Mouse (Mus musculus) megakaryocyte-erythroid progenitor cell, adult 5-6 weeks (primary cell): ENCODE data around the gene Phf14. TPM values are rescaled to one million over a fixed set of nuclear protein-coding genes. Genes with fewer than 3 reads are reported as not detected.
A peak's percentile ranks its signal among the peaks of the same experiment; 100 is the strongest.
"Not testable (repeated sequence)": the region's sequence is repeated elsewhere in the genome, so short reads cannot be mapped to it uniquely, and the experiment has no call there.

ENCODE experiments used
- ATAC-seq: replicated peaks from 2 replicates; pipeline ENCODE4 v1.8.0; 2016; ENCODE audit warnings: mild to moderate bottlenecking, inconsistent platforms; ENCODE audit not compliant: severe bottlenecking, poor library complexity, low FRiP score, low TSS enrichment
- total RNA-seq, 2 experiments: library from RNA; stranded (forward) in 1 of 2; stranded (reverse) in 1 of 2; fragments of 200-1000, 215-1000 nt in 1 of 2; fragments of >200 nt in 1 of 2; fragmentation: Nextera tagmentation in 1 of 2; gene quantifications; 2 replicates each; pipeline ENCODE4 v1.2.3; 2014 to 2017

Phf14 gene
- total RNA-seq, 2 experiments from 2014 or later: 96.0 to 115 TPM

DNA sequence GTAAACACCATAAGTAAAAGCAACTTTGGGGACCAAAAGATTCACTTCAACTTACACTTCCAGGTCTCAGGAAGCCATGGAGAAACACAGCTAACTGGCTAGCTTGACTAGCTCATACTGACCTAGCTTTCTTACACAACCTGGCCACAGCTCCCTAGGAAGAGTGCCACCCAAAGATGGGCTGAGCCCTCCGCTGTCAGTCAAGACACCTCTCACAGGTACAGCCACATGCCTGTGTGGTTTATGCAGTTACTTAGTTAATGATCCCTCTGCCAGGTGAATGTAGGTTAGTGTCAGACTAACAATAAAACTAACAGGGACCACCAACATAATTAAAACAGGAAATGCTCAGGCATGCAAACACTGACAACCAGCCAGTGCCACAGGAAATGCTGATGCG lies 174.1 kb downstream of the Phf14 start:
- ATAC-seq: no peak

DNA sequence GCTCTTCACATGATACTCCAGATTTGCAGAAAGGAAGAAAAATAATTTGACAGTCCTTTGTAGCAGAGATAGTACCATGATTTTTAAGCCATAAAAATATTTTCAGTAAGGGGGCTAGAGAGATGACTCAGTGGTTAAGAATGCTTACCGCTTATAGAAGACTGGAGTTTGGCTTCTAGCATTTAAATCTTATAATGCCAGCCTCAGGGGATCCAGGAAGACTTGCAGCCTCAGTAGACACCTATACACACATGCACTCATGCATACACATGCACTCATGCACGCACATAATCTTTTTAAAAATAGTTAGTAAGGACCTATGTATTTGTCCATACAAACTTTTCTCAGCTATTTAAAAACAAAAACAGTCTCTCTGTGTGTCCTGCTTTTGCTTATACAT lies 174.5 kb downstream of the Phf14 start:
- no peak for ATAC-seq

DNA sequence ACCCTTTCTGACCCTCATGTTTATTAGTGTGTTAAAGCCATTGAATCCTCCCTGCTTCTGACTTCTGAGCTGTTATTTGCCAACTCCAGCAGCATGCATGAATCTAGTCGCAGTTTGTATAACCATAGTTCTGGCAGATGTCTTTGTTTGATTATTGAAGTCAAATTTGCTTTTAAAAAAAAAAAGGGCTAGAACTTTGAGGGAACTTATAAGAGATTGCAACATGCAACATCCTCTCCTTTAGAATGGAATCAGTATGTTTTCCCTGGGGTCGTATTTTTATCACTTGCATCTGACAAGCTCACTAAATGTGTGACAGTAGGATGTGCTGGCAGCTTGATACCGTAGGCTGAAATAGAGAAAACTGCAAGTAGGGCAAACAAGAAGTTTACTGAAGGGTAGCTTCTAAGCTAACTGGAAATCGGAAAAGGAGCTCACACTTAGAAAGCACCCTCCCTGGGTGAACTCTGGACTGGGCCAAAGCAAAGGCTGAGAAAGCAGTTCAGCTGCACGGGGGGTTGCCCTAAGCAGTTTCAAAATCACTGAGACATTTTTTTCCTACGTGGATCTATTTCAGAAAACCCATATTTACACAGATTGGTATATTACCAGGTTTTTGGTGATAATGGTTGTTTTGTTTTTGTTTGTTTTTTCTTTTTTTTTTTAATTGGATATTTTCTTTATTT lies 175.1 kb downstream of the Phf14 start:
- no peak for ATAC-seq

DNA sequence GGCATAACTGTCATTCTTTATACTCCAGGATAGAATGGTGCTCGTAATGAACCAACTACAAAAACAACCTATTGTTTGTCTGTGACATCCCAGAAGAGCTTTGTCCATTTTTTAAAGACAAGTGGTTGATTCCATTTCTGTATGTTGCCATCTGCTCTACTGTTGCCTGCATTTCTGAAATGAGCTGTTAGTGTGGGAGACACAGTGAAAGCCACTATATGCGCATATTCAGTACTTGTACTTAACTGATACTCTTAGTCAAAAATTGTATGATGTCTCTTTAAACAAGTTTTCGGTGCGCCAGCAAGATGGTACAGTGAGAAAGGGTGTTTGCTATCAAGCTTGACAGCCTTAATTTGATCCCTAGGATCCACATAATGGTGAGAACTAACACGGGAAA lies 177.1 kb downstream of the Phf14 start:
- ATAC-seq: no peak

DNA sequence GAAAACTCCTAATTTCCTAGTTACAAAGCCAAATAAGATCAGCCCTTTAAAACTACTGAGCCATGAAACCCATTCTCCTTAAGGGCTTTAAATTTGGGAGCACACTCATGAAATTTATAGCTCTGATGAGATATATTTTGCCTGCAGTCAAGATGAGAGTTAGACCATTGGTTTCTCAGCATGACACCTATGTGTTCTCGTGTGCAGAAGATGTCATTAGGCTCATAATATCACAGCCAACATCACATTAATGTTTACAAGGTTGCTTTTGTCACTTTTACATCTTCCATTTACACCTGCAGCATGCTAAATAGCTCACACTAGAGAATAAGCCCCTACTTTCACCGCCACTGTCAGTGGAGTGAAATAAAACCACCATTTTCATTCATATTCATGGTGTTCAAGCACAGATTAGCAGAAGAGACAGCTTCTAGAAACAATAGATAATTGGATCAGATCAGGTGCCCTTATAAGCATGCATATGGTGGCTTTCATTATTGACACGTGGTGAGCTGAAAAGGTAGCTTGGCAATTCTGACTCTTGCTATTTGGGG lies 181.9 kb downstream of the Phf14 start:
- ATAC-seq: no peak

DNA sequence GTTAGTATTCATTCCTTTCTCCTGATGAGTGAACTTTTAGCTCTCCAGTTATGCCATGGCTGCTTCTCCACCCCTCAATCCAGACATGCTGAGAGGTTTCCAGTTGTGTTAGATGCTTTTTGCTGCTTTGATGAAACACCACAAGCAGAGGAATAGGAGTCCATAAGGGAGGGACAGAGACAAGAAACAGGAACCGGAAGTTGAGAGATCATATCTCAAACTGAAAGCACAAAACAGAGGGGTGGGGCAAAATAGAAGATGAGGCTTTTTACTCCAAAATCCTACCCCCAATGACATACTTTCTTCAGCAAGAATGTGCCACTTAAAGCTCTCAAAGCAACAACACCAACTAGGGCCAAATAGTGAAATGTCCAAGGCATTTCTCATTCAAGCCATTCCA lies 188.1 kb downstream of the Phf14 start:
- ATAC-seq: no peak

DNA sequence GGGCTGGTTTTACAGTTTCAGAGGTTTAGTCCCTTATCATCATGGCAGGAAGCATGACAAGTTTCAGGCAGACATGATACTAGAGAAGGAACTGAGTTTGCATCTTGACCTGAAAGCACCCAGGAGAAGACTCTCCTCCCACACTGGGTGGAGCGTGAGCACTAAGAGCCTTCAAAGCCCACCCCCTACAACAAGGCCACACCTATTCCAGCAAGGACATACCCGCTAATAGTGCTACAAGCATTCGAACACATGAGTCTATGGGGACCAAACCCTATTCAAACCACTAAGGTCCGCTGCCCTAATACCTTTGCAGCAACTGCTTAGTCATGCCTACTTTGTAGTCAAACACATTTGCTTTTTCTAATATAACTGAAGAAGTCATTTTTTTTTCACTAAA lies 189.5 kb downstream of the Phf14 start:
- peak; percentile 55; the same call in 1 of the 2 replicates for ATAC-seq

DNA sequence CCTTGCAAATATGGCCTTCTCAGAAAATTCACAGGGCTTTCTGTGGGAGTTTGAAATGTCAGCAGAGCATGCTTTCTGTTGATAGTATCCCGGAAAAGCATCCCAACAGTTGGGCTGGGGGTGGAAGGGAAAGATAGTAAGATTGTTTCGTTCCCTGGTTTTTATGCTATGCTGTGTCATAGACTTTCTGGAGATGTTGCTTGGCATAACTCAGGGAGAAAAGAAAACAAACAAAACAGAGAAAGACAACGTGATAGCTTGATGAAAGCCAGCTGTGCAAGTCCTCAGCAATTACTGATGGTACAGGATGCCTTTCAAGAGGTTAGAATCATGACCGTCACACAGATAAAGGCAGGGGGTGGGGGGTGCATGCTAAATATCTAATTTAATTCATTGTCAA lies 197.5 kb downstream of the Phf14 start:
- ATAC-seq: no peak

DNA sequence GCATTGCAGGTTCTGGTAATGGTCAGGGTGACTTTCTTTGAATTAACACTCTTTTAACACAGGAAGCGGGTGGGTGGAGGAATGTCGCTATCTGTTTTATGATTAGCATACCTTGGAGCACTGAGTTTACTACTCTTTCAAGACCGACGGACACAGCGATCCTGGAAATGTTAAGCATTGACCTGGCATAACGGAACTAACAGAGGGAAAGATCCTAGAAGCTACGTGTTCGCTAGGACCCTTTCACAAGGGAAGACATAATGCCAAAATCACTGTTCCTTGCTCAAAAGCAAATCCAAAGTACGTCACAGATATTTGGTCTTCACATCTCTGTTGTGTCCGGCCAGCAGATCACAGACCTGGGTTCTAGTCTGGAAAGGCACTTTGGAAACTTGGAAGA lies 199.7 kb downstream of the Phf14 start:
- no peak for ATAC-seq

DNA sequence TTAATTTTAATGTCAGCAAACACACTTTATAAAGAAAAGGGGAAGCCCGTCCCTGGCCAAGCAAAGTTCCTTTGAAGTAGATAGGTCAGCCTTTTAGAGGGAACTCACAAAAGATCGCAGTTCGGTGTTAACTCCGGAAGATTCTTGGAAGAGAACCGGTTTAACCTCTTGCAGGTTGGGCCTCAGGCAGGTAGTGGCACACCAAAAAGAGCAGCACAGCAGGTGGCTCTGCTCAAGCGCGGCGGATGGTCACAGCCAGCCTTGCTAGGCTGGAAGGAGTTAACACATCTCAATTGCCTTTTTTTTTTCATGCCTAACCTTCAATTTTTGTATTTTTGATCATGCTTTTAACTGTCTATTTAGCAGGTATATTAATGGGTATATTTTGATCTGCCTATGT lies 200.2 kb downstream of the Phf14 start:
- ATAC-seq: no peak

DNA sequence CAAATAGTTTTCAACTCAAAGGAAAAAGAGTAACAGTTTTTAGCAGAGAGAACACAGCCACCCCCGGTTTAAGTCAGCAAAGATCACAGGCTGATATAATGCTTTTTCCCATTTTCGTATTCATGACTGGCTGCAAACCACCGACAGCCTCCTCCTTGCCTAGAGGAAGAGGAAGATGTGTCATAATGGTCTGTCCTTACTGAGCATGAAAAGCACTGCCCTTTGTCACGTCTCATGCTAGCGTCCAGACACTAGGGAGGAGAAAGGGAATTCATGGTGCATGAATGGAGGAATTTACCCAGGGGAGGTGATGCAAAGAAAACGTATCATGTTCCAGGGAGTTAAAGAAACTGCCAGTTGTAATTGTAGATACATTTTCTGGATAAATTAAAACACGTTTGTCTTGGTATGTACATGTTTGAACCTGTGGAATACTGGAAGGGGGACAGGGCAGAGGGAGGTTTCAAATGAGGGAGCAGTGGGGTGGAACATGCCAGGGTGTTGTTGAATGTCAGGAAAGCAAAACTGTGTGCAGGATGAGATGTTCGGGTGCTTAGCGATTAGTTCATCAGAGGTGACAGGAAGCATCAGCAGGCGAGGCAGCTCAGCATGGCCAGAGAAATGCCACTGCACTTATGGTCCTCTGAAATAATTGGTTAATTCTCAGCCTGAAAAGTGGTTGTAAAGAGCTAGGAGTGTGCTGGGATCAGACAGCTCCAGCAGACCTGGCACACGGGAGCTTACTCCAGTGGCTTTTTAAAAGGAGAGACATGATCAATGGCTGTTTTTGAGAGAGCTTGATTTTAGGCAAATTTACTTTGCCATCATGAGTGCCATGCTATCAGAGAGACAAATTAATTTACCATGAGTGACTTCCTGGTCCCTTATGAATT lies 209.6 kb downstream of the Phf14 start:
- ATAC-seq: 0 out of 2 replicates have a peak, but pooled peaks have one; percentile 2

DNA sequence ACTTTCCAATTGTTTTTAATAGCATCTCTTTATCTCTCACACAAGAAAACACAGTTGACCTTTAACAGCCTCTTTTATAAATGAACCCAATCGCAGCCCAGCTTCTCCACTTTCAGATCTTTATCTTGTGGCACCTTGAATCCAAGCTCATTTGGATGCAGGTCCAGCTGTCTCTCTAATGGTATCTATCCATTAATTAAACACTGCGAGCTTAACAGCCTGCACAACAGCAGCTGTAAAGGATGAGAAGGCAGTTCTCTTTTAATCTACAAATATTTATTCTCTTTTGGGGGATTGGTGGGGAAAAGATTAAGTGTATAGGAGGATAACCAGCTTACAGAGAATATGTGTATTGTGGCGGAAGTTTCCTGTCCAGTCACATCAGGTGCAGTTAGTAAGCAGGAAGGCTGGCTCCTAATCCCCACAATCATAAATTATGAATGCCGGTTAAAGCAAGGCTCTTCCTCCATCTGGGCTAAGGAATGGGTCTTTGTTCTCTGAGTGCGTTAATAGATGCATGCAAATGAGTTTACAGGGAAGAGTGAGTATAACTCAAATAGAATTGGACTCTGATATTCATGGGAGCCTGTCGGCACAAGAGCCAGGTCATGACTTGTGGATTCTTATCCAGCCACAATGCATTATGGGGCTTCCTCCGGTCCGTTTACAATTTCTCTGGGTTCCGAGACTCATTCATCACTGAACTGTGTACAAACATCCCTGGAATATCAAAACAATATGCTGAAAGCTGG lies 210.4 kb downstream of the Phf14 start:
- peak; percentile 50 for ATAC-seq

DNA sequence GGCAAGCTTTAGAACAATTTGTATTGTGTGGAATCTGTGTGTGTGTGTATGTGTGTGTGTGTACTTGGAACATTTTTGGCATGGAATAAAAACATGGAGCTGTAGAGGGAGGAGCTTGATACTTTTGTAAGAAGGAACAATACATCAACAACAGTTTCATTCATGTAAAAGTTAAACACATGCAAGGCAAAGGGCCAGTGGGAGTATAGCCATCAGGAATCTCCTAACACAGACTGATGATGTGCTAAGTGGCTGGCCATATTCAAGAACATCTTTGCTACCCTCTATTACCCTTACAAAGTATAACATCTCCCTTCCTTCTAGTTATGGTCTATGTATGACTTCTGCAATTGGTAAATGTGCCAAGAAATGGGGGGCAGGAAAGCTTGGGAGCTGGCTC lies 215.2 kb downstream of the Phf14 start:
- ATAC-seq: no peak

DNA sequence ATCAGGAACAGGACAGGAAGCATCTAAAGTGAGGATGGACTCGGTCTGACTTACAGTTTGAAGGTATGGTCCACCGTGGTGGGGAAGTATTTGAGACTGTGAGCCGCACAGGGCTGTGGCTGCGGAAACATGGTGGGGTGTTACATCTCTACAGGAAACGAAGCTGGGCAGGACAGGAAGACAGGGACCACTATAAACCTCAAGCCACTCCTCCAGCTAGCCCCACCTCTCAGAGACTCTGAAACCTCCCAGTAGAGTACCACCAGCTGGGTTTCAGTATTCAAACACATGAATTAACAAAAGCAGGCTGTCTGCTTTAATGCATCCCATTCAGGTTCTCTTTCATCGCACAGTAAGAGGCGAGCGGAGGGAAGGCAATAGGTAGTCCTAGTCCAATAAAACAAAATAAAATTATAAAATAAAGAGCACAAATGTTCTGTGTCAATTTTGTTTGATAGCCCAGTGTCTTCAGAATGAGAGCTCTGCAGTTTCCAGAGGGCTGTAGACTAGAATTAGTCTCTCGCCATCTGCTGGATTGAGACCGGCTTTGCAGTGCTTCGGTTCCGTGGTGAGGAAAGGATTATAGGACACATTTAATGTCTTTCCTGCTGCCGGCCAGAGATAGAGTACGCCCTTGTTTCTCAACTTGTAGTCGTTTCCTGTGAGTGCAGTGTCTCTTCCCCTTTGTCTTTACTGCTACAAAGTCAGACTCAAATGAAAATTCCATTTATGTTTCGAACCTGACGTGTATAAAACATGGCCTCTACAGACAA lies 217.6 kb downstream of the Phf14 start:
- peak; percentile 94 for ATAC-seq

DNA sequence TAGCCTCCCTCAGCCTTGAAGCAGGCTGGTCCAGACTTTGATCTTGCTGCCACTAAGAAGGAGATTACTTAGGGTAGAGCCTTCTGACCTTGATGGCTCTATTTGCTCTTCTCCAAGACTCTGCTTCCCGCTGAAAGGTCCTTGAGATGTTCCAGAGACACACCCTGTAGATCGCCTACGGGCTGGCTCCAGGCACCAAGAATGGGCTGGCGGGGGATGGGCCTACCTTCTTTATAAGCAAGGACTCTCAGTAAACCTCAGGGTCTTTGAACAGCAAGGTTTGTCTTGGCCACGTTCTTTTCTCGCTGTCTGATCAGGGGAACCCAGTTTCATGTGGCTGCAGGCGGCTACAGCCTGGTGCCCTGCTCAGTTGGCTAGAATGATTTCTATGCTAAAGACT lies 219.0 kb downstream of the Phf14 start:
- ATAC-seq: not testable (repeated sequence)

DNA sequence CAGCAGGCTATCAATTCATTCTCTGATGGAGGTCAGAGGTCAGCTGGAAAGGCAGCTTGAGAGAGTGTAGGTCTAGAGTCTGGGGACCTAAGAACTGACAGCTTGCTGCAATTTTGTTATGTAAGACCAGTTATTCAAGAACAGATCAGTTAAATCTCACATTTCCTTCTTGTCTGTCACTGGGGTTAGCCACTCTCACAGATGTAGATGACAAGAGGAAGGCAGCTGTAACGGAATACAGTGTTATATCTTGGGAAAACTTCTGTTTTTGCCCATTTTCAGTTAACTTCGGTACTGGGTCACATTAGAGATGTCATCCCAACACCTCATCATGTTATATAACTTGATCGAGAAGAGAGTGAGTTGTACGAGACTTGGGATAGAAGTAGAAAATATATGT lies 219.7 kb downstream of the Phf14 start:
- no peak for ATAC-seq
